Mouse (Mus musculus) brain, embryonic 14.5 days (tissue): ENCODE measurements around the gene Gla. TPM values are rescaled to one million over a fixed set of nuclear protein-coding genes. Genes with fewer than 3 reads are reported as not detected.
A peak's percentile ranks its signal among the peaks of the same experiment; 100 is the strongest.

ENCODE experiments used
- DNase-seq: peaks from one replicate; pipeline ENCODE4 v3.0.0-alpha.2; 2011; ENCODE audit warnings: low read depth
- CTCF ChIP-seq: fragments of 200-500 bp; IDR thresholded peaks from 2 replicates; pipeline ENCODE4 v1.5.1; 2012; ENCODE audit warnings: inconsistent platforms, mild to moderate bottlenecking, moderate library complexity, borderline replicate concordance; ENCODE audit not compliant: insufficient read depth, insufficient read length; ENCODE audit errors: extremely low read depth
- POLR2A ChIP-seq: fragments of 200-500 bp; IDR thresholded peaks from 2 replicates; pipeline ENCODE4 v1.6.1; 2012; ENCODE audit warnings: mild to moderate bottlenecking, inconsistent platforms, borderline replicate concordance; ENCODE audit not compliant: poor library complexity, insufficient read depth, insufficient read length, severe bottlenecking; ENCODE audit errors: extremely low read depth
- polyA plus RNA-seq: library from polyadenylated mRNA; depleted of rRNA; stranded (reverse); fragments of >200 nt; gene quantifications from 2 replicates; pipeline ENCODE4 v1.2.3, GENCODE M21; 2012

Gene Gla
- polyA plus RNA-seq, 1 experiment: 3.6 TPM

- TF ChIP-seq POLR2A: peak; percentile 70; the same call in 1 of the 2 replicates
- peak; percentile 68 for TF ChIP-seq CTCF
- peak; percentile 98 for DNase-seq
These were observed 15.6 kb downstream of the Gla start, which contains the start of gene Rpl36a for GRCm38 (mm10) chrX:134585103-134586002. Gene Rpl36a, plus strand, starts transcription at chrX:134585654.

- TF ChIP-seq CTCF (no peak), POLR2A (no peak)
- DNase-seq: no peak
These were observed 17.8 kb downstream of the Gla start, which contains the start of gene Btk for GRCm38 (mm10) chrX:134582888-134583669. Gene Btk, minus strand, starts transcription at chrX:134583570.

- TF ChIP-seq CTCF: no peak
- TF ChIP-seq POLR2A: no peak
- no peak for DNase-seq
These were observed 18.7 kb downstream of the Gla start for GRCm38 (mm10) chrX:134582270-134582669.

GRCm38 (mm10) chrX:134580528-134581305, 20.2 kb downstream of the Gla start:
- TF ChIP-seq CTCF (no peak), POLR2A (no peak)
- DNase-seq: no peak

- no peak for DNase-seq
- TF ChIP-seq POLR2A (no peak), CTCF (no peak)
These were observed 23.0 kb downstream of the Gla start for GRCm38 (mm10) chrX:134577896-134578295.

- TF ChIP-seq CTCF: no peak
- no peak for TF ChIP-seq POLR2A
- DNase-seq: no peak
These were observed 34.2 kb downstream of the Gla start for GRCm38 (mm10) chrX:134566536-134567222.

GRCm38 (mm10) chrX:134564326-134564725, 36.6 kb downstream of the Gla start:
- DNase-seq: no peak
- no peak for TF ChIP-seq CTCF
- TF ChIP-seq POLR2A: no peak

GRCm38 (mm10) chrX:134554425-134554824, 46.5 kb downstream of the Gla start:
- no peak for TF ChIP-seq POLR2A
- no peak for TF ChIP-seq CTCF
- no peak for DNase-seq

- DNase-seq: no peak
- TF ChIP-seq CTCF (no peak), POLR2A (no peak)
These were observed 47.6 kb downstream of the Gla start for GRCm38 (mm10) chrX:134553326-134553725.

GRCm38 (mm10) chrX:134550903-134551302, 50.0 kb downstream of the Gla start:
- peak; percentile 71 for DNase-seq
- TF ChIP-seq POLR2A (no peak), CTCF (0 out of 2 replicates have a peak, but pooled peaks have one; percentile 18)

- TF ChIP-seq CTCF (no peak), POLR2A (no peak)
- no peak for DNase-seq
These were observed 53.6 kb downstream of the Gla start for GRCm38 (mm10) chrX:134547330-134547729.

GRCm38 (mm10) chrX:134541955-134542308, 59.0 kb downstream of the Gla start:
- no peak for DNase-seq
- no peak for TF ChIP-seq CTCF
- TF ChIP-seq POLR2A: no peak
